Mouse (Mus musculus): ENCODE results near the gene Iqcn.

- TF ChIP-seq ZC3H11A (IDR thresholded peaks at IDR 0.05; ENCODE audit: low read depth, low read length) (no peak), USF1 (IDR thresholded peaks at IDR 0.05; ENCODE audit: low read depth, low read length) (no peak), CTCF (IDR thresholded peaks at IDR 0.05 in 2 of 3, conservative IDR thresholded peaks at IDR 0.05 in 1 of 3; ENCODE audit: control insufficient read depth in 1 of 3, insufficient read depth in 1 of 3, low read depth in 2 of 3, low read length in 3 of 3, poor library complexity in 1 of 3, severe bottlenecking in 1 of 3) (no peak), POLR2A (IDR thresholded peaks at IDR 0.05; ENCODE audit: control insufficient read depth in 1 of 2, insufficient read depth in 1 of 2, low read depth in 1 of 2, low read length in 2 of 2, poor library complexity in 1 of 2) (no peak), POLR2AphosphoS5 (IDR thresholded peaks at IDR 0.05; ENCODE audit: borderline replicate concordance, low read depth, low read length) (no peak), EP300 (IDR thresholded peaks at IDR 0.05; ENCODE audit: low read depth in 1 of 2, low read length in 2 of 2) (no peak), NELFE (IDR thresholded peaks at IDR 0.05; ENCODE audit: low read depth, low read length) (no peak), TBP (IDR thresholded peaks at IDR 0.05; ENCODE audit: low read depth, low read length) (no peak), MAX (IDR thresholded peaks at IDR 0.05; ENCODE audit: low read length) (no peak), MAZ (IDR thresholded peaks at IDR 0.05; ENCODE audit: low read depth, low read length) (no peak), NRF1 (IDR thresholded peaks at IDR 0.05; ENCODE audit: insufficient read depth, low read depth, low read length, poor library complexity, severe bottlenecking) (no peak)
Measured at GRCm38 (mm10) chr8:70755661-70756475, 52.6 kb downstream of the Iqcn start.
